Mouse (Mus musculus) adrenal gland, postnatal 10 days (tissue): ENCODE results near the gene Lpcat2. TPM values are rescaled to one million over a fixed set of nuclear protein-coding genes. Genes with fewer than 3 reads are reported as not detected.
A peak's percentile ranks its signal among the peaks of the same experiment; 100 is the strongest.

Experiments
- DNase-seq: peaks from one replicate; pipeline ENCODE4 v3.0.0; 2021; ENCODE audit warnings: mixed read lengths
- microRNA-seq: library from miRNA; unstranded; fragments of <30 nt; microRNA quantifications from one replicate; pipeline ENCODE4 v1.2.0, GENCODE M21; 2021
- total RNA-seq, 2 experiments: library from RNA; stranded (reverse); gene quantifications; 2 replicates each; pipeline ENCODE4 v1.2.3; 2021

Lpcat2 gene
- total RNA-seq, 2 experiments from 2014 or later: 2.5 to 2.6 TPM

- DNase-seq: no peak
These were observed 56.3 kb downstream of the Lpcat2 start for GRCm38 (mm10) chr8:92911477-92911876.

DNA sequence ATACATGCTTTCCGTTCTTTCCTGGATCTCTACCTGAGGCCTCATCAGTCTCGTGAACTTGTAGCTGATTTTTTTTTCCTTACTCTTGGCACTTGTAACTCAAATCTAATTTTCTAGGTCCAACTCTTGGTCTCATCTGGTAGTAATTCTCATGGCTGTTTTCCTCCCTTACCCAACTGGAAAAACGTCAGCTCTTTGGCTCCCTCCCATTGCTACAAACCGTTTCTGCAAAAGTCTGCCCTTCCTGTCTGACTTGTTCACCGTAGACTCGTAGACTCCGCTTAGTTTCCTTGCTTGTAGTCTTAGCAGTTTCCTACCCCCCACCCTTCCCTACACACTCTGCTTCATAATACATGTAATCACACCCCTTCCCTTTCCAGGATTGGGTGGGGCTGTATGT lies 58.3 kb downstream of the Lpcat2 start:
- DNase-seq: no peak

DNA sequence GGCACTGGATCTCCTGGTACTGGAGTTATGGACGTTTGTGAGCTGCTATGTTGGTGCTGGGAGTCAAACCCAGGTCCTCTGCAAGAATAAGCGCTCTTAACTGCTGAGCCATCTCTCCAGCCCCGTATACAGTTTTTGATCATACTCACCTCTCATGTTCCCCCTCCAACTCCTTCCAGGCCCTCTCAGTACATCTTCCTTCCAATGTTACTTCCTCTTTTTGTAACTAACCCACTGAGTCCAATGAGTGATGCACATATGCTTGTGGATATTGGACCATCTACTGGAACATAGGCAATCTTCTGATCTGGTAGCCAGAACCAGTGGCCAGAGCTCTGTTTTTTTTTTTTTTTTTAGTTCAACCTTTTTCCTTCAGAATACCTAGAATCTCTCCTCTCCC lies 60.9 kb downstream of the Lpcat2 start:
- no peak for DNase-seq

- DNase-seq: no peak
These were observed 66.6 kb downstream of the Lpcat2 start for GRCm38 (mm10) chr8:92921768-92922167.

GRCm38 (mm10) chr8:92928986-92929385 lies 73.8 kb downstream of the Lpcat2 start:
- no peak for DNase-seq

DNA sequence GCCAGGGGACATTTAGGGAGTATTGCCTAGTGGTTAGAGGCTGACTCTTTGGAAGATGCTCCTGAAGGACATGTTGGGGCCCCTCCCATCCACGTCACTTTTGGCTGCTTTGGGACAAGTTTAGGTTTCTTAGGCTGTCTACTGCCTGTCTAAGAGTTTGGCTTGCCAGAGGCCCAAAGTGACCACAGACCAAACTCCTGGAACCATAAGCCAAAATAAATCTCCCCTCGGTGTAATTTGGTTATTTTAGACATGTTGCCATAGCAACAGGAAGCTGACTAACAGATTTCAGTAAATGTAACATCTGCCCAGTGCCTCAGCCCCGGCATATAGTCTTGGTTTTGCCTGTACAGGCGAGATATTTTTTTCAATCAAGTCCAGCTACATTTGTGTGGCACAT lies 82.9 kb downstream of the Lpcat2 start:
- no peak for DNase-seq

GRCm38 (mm10) chr8:92949071-92949470 lies 93.9 kb downstream of the Lpcat2 start:
- DNase-seq: no peak

- no peak for DNase-seq
These were observed 95.7 kb downstream of the Lpcat2 start for GRCm38 (mm10) chr8:92950639-92951371.

GRCm38 (mm10) chr8:92954044-92954443 lies 98.9 kb downstream of the Lpcat2 start:
- DNase-seq: no peak

- no peak for DNase-seq
These were observed 104.6 kb downstream of the Lpcat2 start, which contains the start of gene Slc6a2 for GRCm38 (mm10) chr8:92959779-92960178. TSS of gene Slc6a2 (plus strand) at chr8:92960079.

DNA sequence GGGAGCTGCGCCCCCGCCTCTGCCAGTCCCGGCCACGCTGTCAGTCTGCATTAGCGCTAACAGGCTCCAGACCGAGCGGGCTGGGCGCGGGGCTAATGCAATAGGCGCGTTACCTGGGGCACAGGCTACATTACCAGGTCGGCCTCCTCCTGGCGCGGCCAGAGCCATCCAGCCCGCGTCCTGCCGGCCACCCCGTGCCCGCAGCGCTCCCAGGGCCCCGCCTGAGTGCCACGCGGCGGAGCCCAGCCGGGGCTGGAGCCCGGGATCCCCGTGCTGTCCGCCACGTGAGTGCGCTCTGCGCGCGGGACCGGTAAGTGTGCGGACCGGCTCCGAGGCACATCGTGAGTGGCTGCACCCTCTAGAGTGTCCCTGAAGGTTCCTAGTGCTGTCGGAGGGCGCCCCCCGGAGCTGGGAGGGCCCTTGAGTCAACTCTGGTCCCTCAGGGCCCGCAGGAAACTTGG lies 105.3 kb downstream of the Lpcat2 start:
- peak; percentile 37 for DNase-seq

DNA sequence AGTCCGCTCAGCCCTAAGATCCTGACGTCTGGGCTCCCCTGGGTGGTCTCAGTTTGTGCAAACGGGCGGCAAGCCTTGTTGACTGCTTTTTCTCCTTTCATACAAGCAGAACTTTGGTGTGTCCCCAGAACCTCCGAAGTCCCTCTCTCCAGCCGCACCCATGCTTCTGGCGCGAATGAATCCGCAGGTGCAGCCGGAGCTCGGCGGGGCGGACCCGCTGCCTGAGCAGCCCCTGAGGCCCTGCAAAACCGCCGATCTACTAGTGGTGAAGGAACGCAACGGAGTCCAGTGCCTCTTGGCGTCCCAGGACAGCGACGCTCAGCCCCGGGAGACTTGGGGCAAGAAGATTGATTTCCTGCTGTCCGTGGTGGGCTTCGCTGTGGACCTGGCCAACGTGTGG lies 105.9 kb downstream of the Lpcat2 start:
- DNase-seq: no peak

GRCm38 (mm10) chr8:92964556-92964955 lies 109.4 kb downstream of the Lpcat2 start:
- DNase-seq: no peak

Small RNA genes lying within 50 kb of the gene (microRNA-seq; reads per million reads assigned to microRNA genes)
- not detected for gene Gm22151

Other genes with a start within 250 kb of the Lpcat2 start
- gene Irx6, start 181.1 kb upstream of the Lpcat2 start, total RNA-seq: not detected
- 10 to 100 TPM; 88.3 to 93.5 TPM for gene Mmp2, start 28.0 kb upstream of the Lpcat2 start, total RNA-seq
- gene Capns2, start 46.1 kb downstream of the Lpcat2 start, total RNA-seq: under 1 TPM in 1 of 2 experiments, not detected in 1; 0.39 TPM
- gene Slc6a2, start 104.7 kb downstream of the Lpcat2 start, total RNA-seq: 10 to 100 TPM; 24.6 to 60.2 TPM
- gene Ces1a, start 192.9 kb downstream of the Lpcat2 start, total RNA-seq: not detected
- gene Ces1b, start 224.7 kb downstream of the Lpcat2 start, total RNA-seq: 10 to 100 TPM in 1 of 2 experiments, 1 to 10 TPM in 1; 6.1 to 13.3 TPM